Mouse (Mus musculus): ENCODE measurements at regions not wholly inside any gene's neighbourhood (a gene's known extent, or its start where the extent isn't known, plus 50 kb on each side); places are given as distances from the start of the nearest gene placed in this dataset.

GRCm38 (mm10) chr1:92341846-92342540 is 131.7 kb downstream of the Ndufa10 start:
- no peak for DNase-seq (ENCODE audit: low read depth, low spot score)

GRCm38 (mm10) chr1:92340644-92341043 is 133.0 kb downstream of the Ndufa10 start:
- DNase-seq (ENCODE audit: low read depth, low spot score): no peak

DNA sequence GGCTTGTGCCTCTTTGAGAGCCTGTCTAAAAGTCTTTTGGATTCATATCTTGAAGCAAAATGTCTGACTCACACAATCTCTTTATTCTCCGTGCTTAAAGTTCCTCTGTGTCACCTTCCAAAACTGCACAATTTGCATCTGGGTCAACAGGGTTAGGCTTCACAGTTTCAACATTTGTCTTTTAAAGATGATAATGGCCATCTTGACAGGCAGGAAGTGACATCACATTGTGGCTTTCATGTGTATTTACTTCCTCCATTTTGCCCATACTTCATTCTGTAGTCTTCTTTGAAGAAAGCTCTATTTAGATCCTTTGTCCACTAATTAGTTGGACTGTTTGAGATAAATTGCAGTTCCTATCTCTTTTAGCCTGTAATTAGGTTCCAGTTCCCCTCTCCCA is 135.1 kb downstream of the Ndufa10 start:
- DNase-seq (ENCODE audit: low read depth, low spot score): no peak

DNA sequence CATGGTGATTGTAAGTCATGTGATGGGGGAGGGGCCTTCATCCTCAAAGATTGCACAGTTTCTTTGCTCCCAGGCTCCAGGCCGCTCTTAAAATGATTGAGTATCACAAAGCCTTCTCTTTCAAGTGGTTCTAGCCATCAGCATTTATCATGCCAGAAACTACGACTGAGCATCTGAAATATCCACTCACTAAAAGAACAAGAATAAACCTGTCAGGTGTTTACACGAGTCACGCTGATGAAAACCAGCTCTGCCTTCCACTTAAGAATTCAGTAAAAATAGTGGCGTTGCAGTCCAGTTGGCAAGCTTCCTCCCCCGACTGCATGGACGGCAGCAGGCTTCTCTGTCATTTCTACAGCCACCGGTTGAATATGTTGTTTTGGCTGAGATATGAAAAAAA is 136.2 kb downstream of the Ndufa10 start:
- no peak for DNase-seq (ENCODE audit: low read depth, low spot score)

- DNase-seq (ENCODE audit: low read depth, low spot score): no peak
Measured at GRCm38 (mm10) chr1:92332248-92332584, 136.7 kb upstream of the Hdac4 start.

DNA sequence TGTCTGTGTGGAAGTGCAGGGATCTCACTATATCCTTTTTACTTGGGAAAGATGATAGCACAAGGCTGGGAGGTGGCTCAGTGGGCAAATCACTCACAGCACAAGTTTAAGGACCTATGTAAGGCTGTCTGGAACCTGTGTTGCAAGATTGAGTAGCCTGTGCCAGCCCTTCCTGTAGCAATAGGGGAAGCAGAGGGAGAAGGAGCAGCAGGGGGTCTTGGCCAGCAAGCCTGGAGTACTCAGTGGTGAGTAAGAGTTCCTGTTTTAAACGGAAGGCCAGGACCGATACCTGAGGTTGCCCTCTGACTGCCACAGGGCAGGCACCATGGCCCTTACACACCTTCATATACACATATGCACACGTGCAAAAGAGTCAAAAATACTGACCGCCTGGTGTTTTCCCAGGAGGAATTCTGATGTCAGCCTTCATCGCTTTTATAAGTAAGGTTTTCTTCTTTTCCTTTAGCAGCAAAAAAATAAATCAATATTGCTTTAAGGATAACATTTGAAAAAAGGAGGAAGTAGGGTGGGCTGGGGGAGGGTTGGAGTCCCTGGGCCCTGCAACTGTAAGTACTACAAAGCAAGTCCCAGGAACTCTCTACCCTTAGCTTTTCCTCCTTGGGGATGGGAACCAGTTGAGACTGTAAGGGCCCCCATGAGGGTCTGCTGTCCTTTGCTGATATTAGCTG is 136.2 kb upstream of the Hdac4 start:
- DNase-seq (ENCODE audit: low read depth, low spot score): no peak

DNA sequence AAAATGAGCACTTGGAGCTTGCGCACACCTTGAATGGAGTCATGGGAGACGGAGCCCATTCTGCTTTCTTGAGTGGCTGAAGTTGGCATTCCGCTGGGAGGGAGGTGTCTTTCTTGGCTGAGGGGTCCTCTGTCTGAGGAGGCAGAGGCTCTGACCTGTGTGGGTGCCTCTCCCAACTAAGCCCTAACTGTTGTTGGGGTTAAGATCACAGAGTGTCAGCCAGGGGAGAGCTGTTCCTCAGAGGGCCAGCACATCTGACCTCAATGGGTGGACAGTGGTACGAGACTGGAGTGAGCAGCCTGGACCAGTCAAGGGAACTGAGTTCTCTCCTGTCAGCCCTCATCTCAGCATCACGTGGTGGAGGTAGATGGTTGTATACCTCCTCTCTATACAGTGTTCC is 134.7 kb upstream of the Hdac4 start:
- DNase-seq (ENCODE audit: low read depth, low spot score): no peak

- peak; percentile 71 for DNase-seq (ENCODE audit: low read depth, low spot score)
Measured at GRCm38 (mm10) chr1:92329491-92329890, 134.0 kb upstream of the Hdac4 start.

DNA sequence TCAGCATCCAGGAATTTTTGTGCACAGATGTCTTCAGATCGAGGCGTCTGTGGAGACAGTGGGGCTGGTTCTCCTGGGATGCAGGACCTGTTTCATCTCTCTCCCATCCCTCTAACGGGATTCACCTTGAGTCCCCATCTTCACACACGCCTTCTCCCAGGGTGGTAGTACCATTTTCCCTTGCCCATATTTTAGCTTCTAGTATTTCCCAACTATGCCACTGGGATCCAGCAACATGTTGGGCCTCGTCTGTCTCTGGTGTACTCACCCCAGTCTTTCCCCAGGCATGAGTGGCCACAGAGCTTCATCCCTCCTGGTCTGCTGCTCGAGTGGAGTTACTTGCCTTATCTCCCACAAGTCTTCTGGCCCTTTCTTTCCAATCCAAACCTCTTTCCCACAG is 131.6 kb upstream of the Hdac4 start:
- DNase-seq (ENCODE audit: low read depth, low spot score): no peak

- DNase-seq (ENCODE audit: low read depth, low spot score): no peak
Measured at GRCm38 (mm10) chr1:92325281-92325680, 129.8 kb upstream of the Hdac4 start.

- peak; percentile 81 for DNase-seq (ENCODE audit: low read depth, low spot score)
Measured at GRCm38 (mm10) chr1:92324091-92324950, 128.8 kb upstream of the Hdac4 start.

DNA sequence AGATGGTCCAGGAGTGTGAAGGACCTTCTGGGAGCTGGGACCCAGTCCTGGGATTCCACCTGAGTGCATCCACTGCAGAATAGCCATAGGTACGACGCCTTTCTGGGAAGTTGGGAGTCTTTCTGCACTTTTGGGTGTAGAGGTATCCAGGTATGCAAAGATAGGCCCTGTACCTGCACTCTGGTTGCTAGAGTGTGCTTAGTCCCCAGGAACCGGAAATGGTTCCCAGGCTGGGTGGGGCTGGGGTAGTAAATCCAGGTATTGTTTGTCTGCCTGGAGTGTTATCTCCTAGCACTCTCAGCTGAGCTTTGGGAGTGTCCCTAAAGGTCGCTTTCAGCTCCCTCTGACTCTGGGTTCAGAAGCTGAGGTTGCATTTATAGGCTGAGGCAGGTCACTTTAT is 121.6 kb upstream of the Hdac4 start:
- no peak for DNase-seq (ENCODE audit: low read depth, low spot score)

GRCm38 (mm10) chr1:92316191-92316723 is 120.8 kb upstream of the Hdac4 start:
- peak; percentile 81 for DNase-seq (ENCODE audit: low read depth, low spot score)

- no peak for DNase-seq (ENCODE audit: low read depth, low spot score)
Measured at GRCm38 (mm10) chr1:92313001-92313597, 117.6 kb upstream of the Hdac4 start.

DNA sequence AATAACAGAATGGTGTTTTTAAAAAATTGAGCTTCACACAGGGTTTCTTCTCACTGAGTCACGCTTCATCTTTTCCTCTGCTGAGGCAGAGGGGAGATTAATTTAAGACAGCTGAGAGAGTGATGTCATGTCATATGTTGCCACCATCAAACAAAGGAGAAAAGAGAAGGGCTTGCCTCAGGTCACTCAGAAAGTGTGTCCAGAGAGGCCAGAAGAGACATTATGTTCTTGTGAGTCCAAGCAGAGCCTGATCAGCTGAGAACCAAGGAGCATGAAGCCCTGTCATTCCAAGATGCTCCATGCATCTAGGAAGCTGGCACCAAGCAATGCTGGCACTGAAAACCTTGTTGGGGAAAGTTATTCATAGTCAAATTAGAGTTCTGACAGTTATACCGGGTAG is 114.4 kb upstream of the Hdac4 start:
- DNase-seq (ENCODE audit: low read depth, low spot score): peak; percentile 69

GRCm38 (mm10) chr1:92309381-92309780 is 113.9 kb upstream of the Hdac4 start:
- peak; percentile 39 for DNase-seq (ENCODE audit: low read depth, low spot score)

DNA sequence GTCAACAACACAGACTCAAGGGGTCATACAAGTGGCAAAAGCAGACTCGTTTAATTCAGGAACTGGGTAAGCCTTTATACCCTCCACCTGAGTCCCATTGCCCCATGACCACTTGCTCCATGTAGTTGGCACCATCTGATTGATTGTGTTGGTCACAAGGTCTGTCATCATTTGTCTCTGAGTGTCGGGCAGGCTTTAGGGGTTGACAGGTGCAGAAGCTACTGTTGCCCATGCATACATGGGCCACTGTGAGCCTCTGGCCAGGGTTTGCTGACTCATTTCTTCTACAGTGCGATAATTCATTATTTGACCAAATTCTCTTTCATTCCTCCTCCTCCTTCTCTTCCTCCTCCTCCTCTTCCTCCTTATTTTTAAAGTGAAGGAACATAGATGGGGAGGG is 113.0 kb upstream of the Hdac4 start:
- DNase-seq (ENCODE audit: low read depth, low spot score): no peak

DNA sequence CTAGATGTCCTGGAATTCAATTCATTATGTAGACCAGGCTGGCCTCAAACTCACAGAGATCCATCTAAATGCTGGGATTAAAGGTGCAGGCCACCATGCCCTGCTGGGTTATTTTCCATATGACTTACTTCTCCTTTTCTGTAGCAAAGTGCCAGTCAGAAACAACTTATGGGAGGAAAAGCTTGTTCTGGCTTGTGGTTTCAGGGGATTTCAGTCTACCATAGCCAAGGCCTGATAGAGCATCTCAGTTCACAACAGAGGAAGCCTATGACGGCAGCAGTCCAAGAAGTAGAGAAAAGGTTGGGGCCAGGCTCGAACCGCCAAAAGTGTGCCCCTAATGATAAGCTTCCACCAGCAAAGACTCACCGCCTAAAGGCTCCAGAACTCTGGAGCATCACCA is 110.5 kb upstream of the Hdac4 start:
- no peak for DNase-seq (ENCODE audit: low read depth, low spot score)

GRCm38 (mm10) chr1:92299041-92299440 is 103.5 kb upstream of the Hdac4 start:
- DNase-seq (ENCODE audit: low read depth, low spot score): peak; percentile 80

- DNase-seq (ENCODE audit: low read depth, low spot score): no peak
Measured at GRCm38 (mm10) chr1:92292681-92293380, 97.3 kb upstream of the Hdac4 start.

GRCm38 (mm10) chr1:92286966-92287342 is 91.5 kb upstream of the Hdac4 start:
- no peak for DNase-seq (ENCODE audit: low read depth, low spot score)

All from brain, adult 2 months (tissue).